Mouse (Mus musculus): ENCODE measurements around the gene Prkca.

DNA sequence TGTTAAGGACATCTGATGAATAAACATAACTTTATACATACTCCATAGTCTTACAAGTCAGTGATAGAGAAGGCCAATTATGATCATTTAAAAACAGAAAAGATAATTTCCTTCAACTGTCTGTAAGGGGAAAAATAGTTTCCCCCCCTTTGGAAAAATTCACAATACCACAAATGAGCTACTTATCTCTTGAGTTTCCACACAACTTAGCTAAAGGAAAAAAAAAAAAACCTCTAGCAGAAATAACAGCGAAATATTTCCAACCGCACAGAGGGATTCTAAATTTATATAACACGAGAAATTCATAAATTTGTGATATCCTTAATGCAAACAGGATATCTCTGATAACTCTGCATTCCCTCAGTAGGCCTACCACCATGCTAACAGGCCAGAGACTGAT, 252.5 kb downstream of the Prkca start:
- TF ChIP-seq POLR2A (IDR thresholded peaks at IDR 0.05; ENCODE audit: low read depth, low read length): no peak
- no peak for TF ChIP-seq CTCF (conservative IDR thresholded peaks at IDR 0.05; ENCODE audit: insufficient read depth, insufficient read length, low read depth, low read length)
